Mouse (Mus musculus): Measurements from ENCODE around the gene Cdk17. TPM values are rescaled to one million over a fixed set of nuclear protein-coding genes. Genes with fewer than 3 reads are reported as not detected.

The Cdk17 gene
- polyA plus RNA-seq, 1 experiment from 2014 or later: 61.1 TPM

GRCm38 (mm10) chr10:93207176-93207575 lies 46.5 kb downstream of the Cdk17 start:
- WGBS: 89% methylated on average over 5 of the region's 5 CpGs
- Histone ChIP-seq H3K36me3 (replicated peaks; ENCODE audit: control insufficient read depth, insufficient read depth) (0 out of 2 replicates have a peak, but pooled peaks cover 4% of the 10 kb centered on the region), H3K4me3 (replicated peaks; ENCODE audit: low read length) (no peak overlapping the region), H3K9me3 (ENCODE audit: control insufficient read depth, low read length) (no peaks in the 10 kb centered on the region), H3K4me2 (replicated peaks) (no peak overlapping the region), H3K27ac (no peak overlapping the region), H3K9ac (no peak overlapping the region), H3K4me1 (replicated peaks; ENCODE audit: control insufficient read depth, insufficient read depth, low read length) (no peaks in the 10 kb centered on the region), H3K27me3 (ENCODE audit: control insufficient read depth, insufficient read depth, low read length) (no peaks in the 10 kb centered on the region)
- ATAC-seq (ENCODE audit: low FRiP score) (no peak), DNase-seq (ENCODE audit: low spot score) (no peak)

GRCm38 (mm10) chr10:93212699-93213098 lies 52.0 kb downstream of the Cdk17 start:
- Histone ChIP-seq H3K4me1 (replicated peaks; ENCODE audit: control insufficient read depth, insufficient read depth, low read length) (no peaks in the 10 kb centered on the region), H3K36me3 (replicated peaks; ENCODE audit: control insufficient read depth, insufficient read depth) (peaks cover 49% of the 10 kb centered on the region), H3K9ac (no peak overlapping the region), H3K27ac (no peak overlapping the region), H3K27me3 (ENCODE audit: control insufficient read depth, insufficient read depth, low read length) (no peaks in the 10 kb centered on the region), H3K4me2 (replicated peaks) (no peak overlapping the region), H3K9me3 (ENCODE audit: control insufficient read depth, low read length) (no peaks in the 10 kb centered on the region), H3K4me3 (replicated peaks; ENCODE audit: low read length) (no peak overlapping the region)
- DNase-seq (ENCODE audit: low spot score) (no peak), ATAC-seq (ENCODE audit: low FRiP score) (no peak)
- WGBS: 91% methylated on average over 2 of the region's 2 CpGs

- Histone ChIP-seq H3K4me3 (replicated peaks; ENCODE audit: low read length) (no peak overlapping the region), H3K4me1 (replicated peaks; ENCODE audit: control insufficient read depth, insufficient read depth, low read length) (no peaks in the 10 kb centered on the region), H3K4me2 (replicated peaks) (no peak overlapping the region), H3K36me3 (replicated peaks; ENCODE audit: control insufficient read depth, insufficient read depth) (peaks cover 56% of the 10 kb centered on the region), H3K27me3 (ENCODE audit: control insufficient read depth, insufficient read depth, low read length) (no peaks in the 10 kb centered on the region), H3K27ac (no peak overlapping the region), H3K9me3 (ENCODE audit: control insufficient read depth, low read length) (no peaks in the 10 kb centered on the region), H3K9ac (no peak overlapping the region)
- DNase-seq (ENCODE audit: low spot score) (no peak), ATAC-seq (ENCODE audit: low FRiP score) (no peak)
- WGBS: 84% methylated on average over 7 of the region's 7 CpGs
Observed at GRCm38 (mm10) chr10:93213339-93213738, 52.7 kb downstream of the Cdk17 start.

- no peak overlapping the region for H3K9ac ChIP-seq
- H3K9me3 ChIP-seq (ENCODE audit: control insufficient read depth, low read length): no peaks in the 10 kb centered on the region
- 69% methylated on average over 4 of the region's 4 CpGs for WGBS
- peaks cover 64% of the 10 kb centered on the region for H3K36me3 ChIP-seq (replicated peaks; ENCODE audit: control insufficient read depth, insufficient read depth)
- no peak for ATAC-seq (ENCODE audit: low FRiP score)
- no peak overlapping the region for H3K4me2 ChIP-seq (replicated peaks)
- no peak overlapping the region for H3K4me3 ChIP-seq (replicated peaks; ENCODE audit: low read length)
- no peak for DNase-seq (ENCODE audit: low spot score)
- H3K4me1 ChIP-seq (replicated peaks; ENCODE audit: control insufficient read depth, insufficient read depth, low read length): no peaks in the 10 kb centered on the region
- H3K27me3 ChIP-seq (ENCODE audit: control insufficient read depth, insufficient read depth, low read length): no peaks in the 10 kb centered on the region
- H3K27ac ChIP-seq: no peak overlapping the region
Observed at GRCm38 (mm10) chr10:93214251-93214650, 53.6 kb downstream of the Cdk17 start.

- Histone ChIP-seq H3K4me3 (replicated peaks; ENCODE audit: low read length) (no peak overlapping the region), H3K4me1 (replicated peaks; ENCODE audit: control insufficient read depth, insufficient read depth, low read length) (no peaks in the 10 kb centered on the region), H3K9me3 (ENCODE audit: control insufficient read depth, low read length) (no peaks in the 10 kb centered on the region), H3K4me2 (replicated peaks) (no peak overlapping the region), H3K27me3 (ENCODE audit: control insufficient read depth, insufficient read depth, low read length) (no peaks in the 10 kb centered on the region), H3K9ac (no peak overlapping the region), H3K36me3 (replicated peaks; ENCODE audit: control insufficient read depth, insufficient read depth) (peaks cover 67% of the 10 kb centered on the region), H3K27ac (no peak overlapping the region)
- DNase-seq (ENCODE audit: low spot score) (no peak), ATAC-seq (ENCODE audit: low FRiP score) (no peak)
- whole genome bisulfite sequencing: 90% methylated on average over 8 of the region's 8 CpGs
Observed at GRCm38 (mm10) chr10:93215051-93215763, 54.5 kb downstream of the Cdk17 start.

- Histone ChIP-seq H3K36me3 (replicated peaks; ENCODE audit: control insufficient read depth, insufficient read depth) (peaks cover 40% of the 10 kb centered on the region), H3K4me1 (replicated peaks; ENCODE audit: control insufficient read depth, insufficient read depth, low read length) (no peaks in the 10 kb centered on the region), H3K27ac (no peak overlapping the region), H3K27me3 (ENCODE audit: control insufficient read depth, insufficient read depth, low read length) (no peaks in the 10 kb centered on the region), H3K4me2 (replicated peaks) (no peak overlapping the region), H3K4me3 (replicated peaks; ENCODE audit: low read length) (no peak overlapping the region), H3K9me3 (ENCODE audit: control insufficient read depth, low read length) (no peaks in the 10 kb centered on the region), H3K9ac (no peak overlapping the region)
- WGBS: 89% methylated on average over 6 of the region's 6 CpGs
- DNase-seq (ENCODE audit: low spot score) (no peak), ATAC-seq (ENCODE audit: low FRiP score) (no peak)
Observed at GRCm38 (mm10) chr10:93225751-93226150, 65.1 kb downstream of the Cdk17 start.

GRCm38 (mm10) chr10:93227921-93228320 lies 67.2 kb downstream of the Cdk17 start:
- H3K36me3 ChIP-seq (replicated peaks; ENCODE audit: control insufficient read depth, insufficient read depth): peaks cover 50% of the 10 kb centered on the region
- no peak overlapping the region for H3K9ac ChIP-seq
- no peak overlapping the region for H3K4me2 ChIP-seq (replicated peaks)
- H3K27ac ChIP-seq: no peak overlapping the region
- ATAC-seq (ENCODE audit: low FRiP score): no peak
- no peak for DNase-seq (ENCODE audit: low spot score)
- H3K27me3 ChIP-seq (ENCODE audit: control insufficient read depth, insufficient read depth, low read length): no peaks in the 10 kb centered on the region
- H3K9me3 ChIP-seq (ENCODE audit: control insufficient read depth, low read length): no peaks in the 10 kb centered on the region
- H3K4me3 ChIP-seq (replicated peaks; ENCODE audit: low read length): no peak overlapping the region
- no peaks in the 10 kb centered on the region for H3K4me1 ChIP-seq (replicated peaks; ENCODE audit: control insufficient read depth, insufficient read depth, low read length)
- WGBS: 63% methylated on average over 8 of the region's 8 CpGs

- WGBS: 80% methylated on average over 11 of the region's 11 CpGs
- DNase-seq (ENCODE audit: low spot score) (no peak), ATAC-seq (ENCODE audit: low FRiP score) (no peak)
- peaks cover 54% of the 10 kb centered on the region for H3K36me3 ChIP-seq (replicated peaks; ENCODE audit: control insufficient read depth, insufficient read depth)
- H3K9me3 ChIP-seq (ENCODE audit: control insufficient read depth, low read length): no peaks in the 10 kb centered on the region
- H3K4me3 ChIP-seq (replicated peaks; ENCODE audit: low read length): no peak overlapping the region
- no peak overlapping the region for H3K9ac ChIP-seq
- no peaks in the 10 kb centered on the region for H3K4me1 ChIP-seq (replicated peaks; ENCODE audit: control insufficient read depth, insufficient read depth, low read length)
- no peak overlapping the region for H3K4me2 ChIP-seq (replicated peaks)
- no peak overlapping the region for H3K27ac ChIP-seq
- no peaks in the 10 kb centered on the region for H3K27me3 ChIP-seq (ENCODE audit: control insufficient read depth, insufficient read depth, low read length)
Observed at GRCm38 (mm10) chr10:93228401-93229007, 67.8 kb downstream of the Cdk17 start.

GRCm38 (mm10) chr10:93231490-93231889 lies 70.8 kb downstream of the Cdk17 start:
- Histone ChIP-seq H3K4me3 (replicated peaks; ENCODE audit: low read length) (no peak overlapping the region), H3K4me2 (replicated peaks) (no peak overlapping the region), H3K27ac (no peak overlapping the region), H3K4me1 (replicated peaks; ENCODE audit: control insufficient read depth, insufficient read depth, low read length) (no peaks in the 10 kb centered on the region), H3K9ac (no peak overlapping the region), H3K36me3 (replicated peaks; ENCODE audit: control insufficient read depth, insufficient read depth) (peaks cover 60% of the 10 kb centered on the region), H3K27me3 (ENCODE audit: control insufficient read depth, insufficient read depth, low read length) (no peaks in the 10 kb centered on the region), H3K9me3 (ENCODE audit: control insufficient read depth, low read length) (no peaks in the 10 kb centered on the region)
- no peak for DNase-seq (ENCODE audit: low spot score)
- no peak for ATAC-seq (ENCODE audit: low FRiP score)
- 69% methylated on average over 4 of the region's 4 CpGs for WGBS

Data from hindbrain, embryonic 14.5 days (tissue).